Mouse (Mus musculus) effector memory CD4-positive, alpha-beta T cell, adult 5 months (primary cell): ENCODE results near the gene Adgrv1. TPM values are rescaled to one million over a fixed set of nuclear protein-coding genes. Genes with fewer than 3 reads are reported as not detected.

ENCODE experiments used
- polyA plus RNA-seq: library from polyadenylated mRNA; unstranded; fragments of 100-300 nt; shearing (Covaris generic); gene quantifications from one replicate; pipeline ENCODE4 v1.2.1, GENCODE M21; 2017

The Adgrv1 gene
- polyA plus RNA-seq = 1.4 TPM

GRCm38 (mm10) chr13:81632720-81633415, at the start of gene Adgrv1:
Gene Adgrv1 (minus strand): TSS chr13:81633154.

DNA sequence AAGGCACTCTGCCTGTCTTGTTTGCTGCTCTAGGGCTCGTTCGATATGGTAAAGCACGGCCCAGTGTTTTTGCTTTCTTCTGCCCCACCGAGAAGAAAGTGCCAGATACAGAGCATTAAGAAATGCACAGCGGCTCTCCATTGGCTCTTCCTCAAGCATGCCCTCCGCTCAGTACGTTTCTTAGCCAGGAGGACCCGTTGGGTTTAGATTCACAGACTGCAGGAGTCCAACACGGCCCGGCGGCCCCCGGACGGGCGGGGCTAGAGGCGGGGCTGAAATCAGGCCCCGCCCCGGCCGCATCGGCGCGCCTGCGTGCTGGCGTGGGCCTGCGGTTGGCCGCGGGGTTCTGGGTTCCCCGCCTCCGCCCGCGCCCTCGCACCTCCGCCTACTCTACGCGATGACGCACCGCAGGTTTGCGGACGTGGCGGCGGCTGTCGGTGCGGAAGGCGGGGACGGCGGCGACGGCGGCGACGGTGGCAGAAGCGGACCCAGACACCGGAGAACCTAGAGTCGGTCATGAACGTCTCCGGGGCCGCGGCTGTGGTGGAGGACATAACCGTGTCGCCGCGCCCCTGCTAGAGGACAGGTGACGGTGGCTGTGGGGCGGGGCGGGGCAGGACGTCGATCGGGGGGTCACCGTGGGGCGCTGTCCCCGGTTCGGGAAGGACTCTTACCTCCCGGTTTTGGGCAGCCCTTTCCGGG, 24.5 kb upstream of the Adgrv1 start, which contains the start of gene Lysmd3:
Lysmd3 (plus strand) TSS at position 313 of the 702 bp plus-strand sequence.

Other genes starting within 250 kb of the Adgrv1 start
- 31.6 TPM for gene Lysmd3, start 24.5 kb upstream of the Adgrv1 start, polyA plus RNA-seq
- 8.0 TPM for gene Polr3g, start 77.9 kb upstream of the Adgrv1 start, polyA plus RNA-seq
- gene Mblac2, start 78.2 kb upstream of the Adgrv1 start, polyA plus RNA-seq = 10.8 TPM
- 147 TPM for gene Cetn3, start 149.9 kb upstream of the Adgrv1 start, polyA plus RNA-seq